ENCODE assay signal across 21 mouse cellular contexts in genomic region chr10:81469253-81469652, GRCm38 (mm10). TPM values are rescaled to one million over a fixed set of nuclear protein-coding genes. Genes with fewer than 3 reads are reported as not detected.
DNase-seq lines count a peak whose midpoint lies in the region; ATAC-seq and TF ChIP-seq lines count a peak whose summit lies in the region.
"Had no signal": no experiment of that assay in that cellular context is flagged by ENCODE, and none has a peak within 500 bp of the region (broad histone marks: within the 10 kb centered on the region; RNA-seq: fewer than 3 reads in every experiment).

No protein-coding gene starts in this region.

- H3K4me1 ChIP-seq in megakaryocyte, embryonic 14.5 days, result peaks cover 40% of the 10 kb centered on the region

- peak overlapping the region; percentile 10 for H3K4me3 ChIP-seq in megakaryocyte, embryonic 14.5 days (replicated peaks)
- H3K4me3 ChIP-seq in left cerebral cortex, adult 2 months, result no peak overlapping the region
- H3K4me3 ChIP-seq: embryonic facial prominence, embryonic 13.5 days; forebrain, embryonic 10.5 days; heart, embryonic 10.5 days; midbrain, embryonic 10.5 days had no signal

- peak; percentile 79 to 86 for DNase-seq in frontal cortex, adult 2 months (ENCODE audit: extremely low spot score in 1 of 2, low spot score in 1 of 2)
- DNase-seq in frontal cortex, postnatal 10 days (ENCODE audit: low spot score in 2 of 2), result no peak
- DNase-seq in left cerebral cortex, adult 2 months (ENCODE audit: extremely low spot score in 1 of 2, low spot score in 2 of 2), result peak; percentile 72 to 78
- DNase-seq in right cerebral cortex, postnatal 36 days (ENCODE audit: low spot score in 2 of 2), result peak; percentile 76 to 88
- no peak for DNase-seq in MN1 (ENCODE audit: low spot score)
- DNase-seq: adrenal gland, postnatal 25 days; B cell, adult 2 months; cerebellum, adult 9-10 months; gastrocnemius, postnatal 14 days; heart, postnatal 10 days; lung, postnatal 10 days; thymus, postnatal 14 days had no signal

- H3K27ac ChIP-seq in left cerebral cortex, adult 2 months, result peak overlapping the region; percentile 90
- H3K27ac ChIP-seq: embryonic facial prominence, embryonic 13.5 days; forebrain, embryonic 10.5 days; heart, embryonic 10.5 days; hindbrain, embryonic 14.5 days; midbrain, embryonic 10.5 days had no signal

- intact Hi-C loops in left cerebral cortex, adult 2 months (cut with DNase I), result no loop called here

- H3K36me3 ChIP-seq in megakaryocyte, embryonic 14.5 days (replicated peaks; ENCODE audit: low read length), result no peaks in the 10 kb centered on the region
- H3K36me3 ChIP-seq: embryonic facial prominence, embryonic 13.5 days; forebrain, embryonic 10.5 days; heart, embryonic 10.5 days had no signal

- H3K9me3 ChIP-seq in megakaryocyte, embryonic 14.5 days, result no peaks in the 10 kb centered on the region
- H3K9me3 ChIP-seq: embryonic facial prominence, embryonic 13.5 days; forebrain, embryonic 10.5 days; heart, embryonic 10.5 days; midbrain, embryonic 10.5 days had no signal

- no peak for TF ChIP-seq CTCF in left cerebral cortex, adult 2 months (IDR thresholded peaks at IDR 0.05)

- ATAC-seq in megakaryocyte, adult 5-6 weeks (ENCODE audit: poor library complexity, severe bottlenecking), result no peak
- ATAC-seq in erythroid progenitor cell, adult 5-6 weeks (replicated peaks; ENCODE audit: low FRiP score, poor library complexity, severe bottlenecking), result no peak
- ATAC-seq: intestine, embryonic 16.5 days had no signal

- peaks cover 97% of the 10 kb centered on the region for H3K27me3 ChIP-seq in megakaryocyte, embryonic 14.5 days (replicated peaks)

RNA-seq across cellular contexts. Expression of gene Celf5, which starts 13.3 kb away (rescaled TPM):
- 345 and 388 TPM in 2 replicates for polyA plus RNA-seq in frontal cortex, adult 2 months (2012; rRNA removed)
- polyA plus RNA-seq in megakaryocyte, embryonic 14.5 days (2012; ENCODE audit: insufficient read depth, low replicate concordance), result 1.3 and 3.3 TPM in 2 replicates
- not detected in 2 replicates for total RNA-seq in megakaryocyte, adult 5-6 weeks (2015)
- 0.24 TPM in 1 of 2 replicates, not detected in the other for total RNA-seq in megakaryocyte, adult 5-6 weeks (2017)
- total RNA-seq in left cerebral cortex, adult 2 months (2021), result 100 to 1,000 TPM; 284 to 288 TPM
- not detected in 2 replicates for total RNA-seq in erythroid progenitor cell, adult 5-6 weeks (2015; ENCODE audit: low replicate concordance)
- not detected in 2 replicates for total RNA-seq in erythroid progenitor cell, adult 5-6 weeks (2017; ENCODE audit: low replicate concordance)

RNA-seq across cellular contexts. Expression of gene Nfic, which starts 13.8 kb away (rescaled TPM):
- 39.6 and 47.7 TPM in 2 replicates for polyA plus RNA-seq in frontal cortex, adult 2 months (2012; rRNA removed)
- polyA plus RNA-seq in megakaryocyte, embryonic 14.5 days (2012; ENCODE audit: insufficient read depth, low replicate concordance), result 184 and 257 TPM in 2 replicates
- total RNA-seq in megakaryocyte, adult 5-6 weeks (2015), result 51.4 and 54.5 TPM in 2 replicates
- 6.2 and 8.6 TPM in 2 replicates for total RNA-seq in megakaryocyte, adult 5-6 weeks (2017)
- 10 to 100 TPM; 93.4 to 94.9 TPM for total RNA-seq in left cerebral cortex, adult 2 months (2021)
- 10.1 and 15.1 TPM in 2 replicates for total RNA-seq in erythroid progenitor cell, adult 5-6 weeks (2015; ENCODE audit: low replicate concordance)
- 0.45 and 0.90 TPM in 2 replicates for total RNA-seq in erythroid progenitor cell, adult 5-6 weeks (2017; ENCODE audit: low replicate concordance)

RNA-seq across cellular contexts. Expression of gene Ncln, which starts 26.9 kb away (rescaled TPM):
- polyA plus RNA-seq in frontal cortex, adult 2 months (2012; rRNA removed), result 120 and 134 TPM in 2 replicates
- polyA plus RNA-seq in megakaryocyte, embryonic 14.5 days (2012; ENCODE audit: insufficient read depth, low replicate concordance), result 145 and 508 TPM in 2 replicates
- 55.8 and 62.8 TPM in 2 replicates for total RNA-seq in megakaryocyte, adult 5-6 weeks (2015)
- total RNA-seq in megakaryocyte, adult 5-6 weeks (2017), result 72.4 and 76.3 TPM in 2 replicates
- 10 to 100 TPM; 78.3 to 80.8 TPM for total RNA-seq in left cerebral cortex, adult 2 months (2021)
- total RNA-seq in erythroid progenitor cell, adult 5-6 weeks (2015; ENCODE audit: low replicate concordance), result 8.6 and 37.7 TPM in 2 replicates
- total RNA-seq in erythroid progenitor cell, adult 5-6 weeks (2017; ENCODE audit: low replicate concordance), result 8.7 and 27.1 TPM in 2 replicates

RNA-seq across cellular contexts. Expression of gene S1pr4, which starts 30.7 kb away (rescaled TPM):
- 0.94 and 1.1 TPM in 2 replicates for polyA plus RNA-seq in frontal cortex, adult 2 months (2012; rRNA removed)
- 7.4 and 9.1 TPM in 2 replicates for polyA plus RNA-seq in megakaryocyte, embryonic 14.5 days (2012; ENCODE audit: insufficient read depth, low replicate concordance)
- 22.8 and 23.9 TPM in 2 replicates for total RNA-seq in megakaryocyte, adult 5-6 weeks (2015)
- 28.1 and 29.3 TPM in 2 replicates for total RNA-seq in megakaryocyte, adult 5-6 weeks (2017)
- under 1 TPM; 0.56 to 0.70 TPM for total RNA-seq in left cerebral cortex, adult 2 months (2021)
- 2.2 and 5.4 TPM in 2 replicates for total RNA-seq in erythroid progenitor cell, adult 5-6 weeks (2015; ENCODE audit: low replicate concordance)
- 2.3 and 3.7 TPM in 2 replicates for total RNA-seq in erythroid progenitor cell, adult 5-6 weeks (2017; ENCODE audit: low replicate concordance)

RNA-seq across cellular contexts. Expression of gene Gna15, which starts 54.8 kb away (rescaled TPM):
- polyA plus RNA-seq in frontal cortex, adult 2 months (2012; rRNA removed), result 2.9 and 3.7 TPM in 2 replicates
- polyA plus RNA-seq in megakaryocyte, embryonic 14.5 days (2012; ENCODE audit: insufficient read depth, low replicate concordance), result 31.7 and 48.4 TPM in 2 replicates
- 34.3 and 35.9 TPM in 2 replicates for total RNA-seq in megakaryocyte, adult 5-6 weeks (2015)
- 31.5 and 42.4 TPM in 2 replicates for total RNA-seq in megakaryocyte, adult 5-6 weeks (2017)
- total RNA-seq in left cerebral cortex, adult 2 months (2021), result 1 to 10 TPM; 1.3 to 2.8 TPM
- total RNA-seq in erythroid progenitor cell, adult 5-6 weeks (2015; ENCODE audit: low replicate concordance), result 1.4 TPM in 1 of 2 replicates, not detected in the other
- 2.6 and 4.9 TPM in 2 replicates for total RNA-seq in erythroid progenitor cell, adult 5-6 weeks (2017; ENCODE audit: low replicate concordance)

Comparison
In these comparisons a context has a peak if more than half of its experiments do, and no peak if none do; other contexts are left out.
1. DNase-seq: peak in frontal cortex, adult 2 months (2 of 2), left cerebral cortex, adult 2 months (2 of 2) and right cerebral cortex, postnatal 36 days (2 of 2); none in frontal cortex, postnatal 10 days (0 of 2) and MN1 (single experiment).
2. RNA of gene Celf5, which starts 13.3 kb away (total RNA-seq): 284 to 288 TPM in left cerebral cortex, adult 2 months; 0.24 TPM in megakaryocyte, adult 5-6 weeks and not detected in erythroid progenitor cell, adult 5-6 weeks; every median in the first group is over 100 times any median in the second.